Mouse (Mus musculus): ENCODE results near the gene Tcerg1l.

The Tcerg1l gene

DNA sequence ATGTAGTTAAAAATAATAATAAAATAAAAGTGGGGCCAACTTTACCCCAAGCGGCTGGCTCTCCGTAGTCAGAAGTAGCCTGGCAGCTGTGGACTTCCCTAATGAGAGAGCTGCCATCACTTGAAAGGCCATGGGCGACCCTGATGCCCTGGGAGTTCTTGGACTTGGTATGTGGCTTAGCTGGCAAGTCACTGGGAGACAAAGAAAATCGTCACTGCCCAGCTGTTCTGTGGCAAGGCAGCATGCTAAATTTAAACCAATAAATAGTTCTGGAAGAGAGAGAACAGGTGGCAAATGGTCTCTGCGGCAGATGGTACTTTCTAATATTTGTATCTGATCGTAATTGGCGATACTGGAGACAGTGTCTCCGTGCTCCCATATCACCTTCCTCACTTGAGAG, 40.1 kb downstream of the Tcerg1l start:
- no peak for DNase-seq (ENCODE audit: low spot score in 2 of 2)

DNA sequence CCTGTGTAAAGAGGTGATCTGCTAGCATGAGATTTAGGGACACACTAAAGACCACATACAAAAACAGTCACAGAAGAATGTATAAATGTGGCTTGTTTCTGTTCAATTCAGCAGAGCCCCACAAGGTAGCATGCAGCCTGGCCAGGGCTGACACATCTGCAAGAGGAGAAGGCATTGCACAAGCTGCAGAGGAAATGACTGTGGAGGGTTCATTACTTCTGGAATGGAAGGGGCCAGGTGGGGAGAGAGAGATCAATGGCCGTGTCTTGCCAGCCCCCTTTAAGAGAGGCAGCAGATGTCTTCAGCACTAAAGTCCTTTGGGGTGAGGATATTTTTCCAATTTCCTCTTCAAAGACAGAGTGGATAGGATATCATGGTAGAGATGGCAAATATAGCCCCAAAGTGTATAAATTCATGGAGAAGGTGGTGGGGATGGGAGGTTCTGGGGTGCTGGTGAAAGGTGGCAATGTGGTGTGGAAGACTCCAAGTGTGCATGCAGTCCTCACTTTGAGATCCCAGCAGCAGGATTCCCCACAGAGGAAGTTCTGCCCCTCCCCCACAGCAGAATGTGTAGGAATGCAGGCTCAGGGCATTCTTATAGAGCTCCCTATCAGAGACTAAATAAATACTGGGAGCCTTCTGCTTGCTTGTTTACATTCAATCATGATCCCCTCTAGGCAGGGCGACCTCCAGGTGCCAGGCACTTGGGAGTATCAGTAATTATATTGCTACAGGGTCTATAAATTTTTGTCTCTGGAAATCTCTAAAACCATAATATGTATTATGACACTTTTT, 40.7 kb downstream of the Tcerg1l start:
- no peak for DNase-seq (ENCODE audit: low spot score in 2 of 2)

DNA sequence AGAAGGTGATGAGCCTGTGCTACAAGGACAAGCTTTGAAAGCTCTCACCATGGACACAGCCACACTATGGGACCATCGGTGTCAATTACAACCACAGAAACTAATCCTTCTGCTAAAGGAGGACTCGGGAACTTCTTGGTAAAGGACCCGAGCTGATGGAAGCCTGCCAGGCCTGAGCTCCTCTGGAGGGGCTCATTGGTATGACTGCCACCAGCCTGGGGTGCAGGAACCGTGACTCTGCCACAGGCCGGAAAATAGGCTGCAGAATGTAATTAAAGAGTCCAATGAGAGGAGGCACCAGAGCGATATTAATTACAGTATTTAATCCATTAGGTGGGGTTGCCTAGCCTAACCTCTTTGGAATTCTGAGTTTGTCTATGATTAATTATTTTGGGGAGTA, 52.1 kb downstream of the Tcerg1l start:
- DNase-seq (ENCODE audit: low spot score in 2 of 2), result no peak

DNA sequence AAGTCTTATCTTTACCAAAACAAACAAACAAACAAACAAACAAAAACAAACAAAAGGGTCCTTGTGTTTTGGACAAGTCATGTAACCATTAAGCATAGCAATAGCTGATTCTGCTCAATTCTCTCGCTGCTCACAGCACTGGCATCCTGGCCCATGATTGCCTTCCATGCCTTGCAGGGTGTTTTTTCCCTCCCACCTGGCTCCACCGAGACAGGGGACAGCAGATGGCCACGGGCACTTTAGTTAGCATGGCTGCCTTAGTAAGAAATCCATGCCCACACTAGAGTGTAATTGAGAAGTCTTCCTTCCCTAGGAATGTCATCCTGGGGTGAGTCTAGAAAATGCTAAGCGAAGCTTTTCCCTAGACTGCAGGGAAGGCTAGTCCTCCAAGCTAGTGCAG, 59.1 kb downstream of the Tcerg1l start:
- no peak for DNase-seq (ENCODE audit: low spot score in 2 of 2)

DNA sequence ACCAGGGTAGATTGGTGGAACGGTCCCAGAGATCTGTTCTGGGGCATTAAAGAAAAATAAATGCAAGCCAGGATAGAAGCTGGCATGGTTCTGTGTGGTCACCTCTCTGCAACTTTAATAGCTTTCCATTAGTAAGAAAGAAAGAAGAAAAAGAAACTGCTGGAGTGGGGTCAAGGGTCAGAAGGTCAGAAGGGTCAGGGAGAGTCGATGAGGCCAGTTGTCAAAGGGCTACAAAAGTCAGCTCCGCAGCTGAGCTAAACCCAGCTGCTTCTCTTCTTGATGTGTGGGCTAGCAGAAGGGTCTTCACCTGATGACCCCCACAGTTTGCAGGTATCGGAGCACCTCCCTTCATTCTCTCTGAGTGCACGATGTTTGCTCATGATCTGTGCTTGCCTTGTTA, 59.6 kb downstream of the Tcerg1l start:
- no peak for DNase-seq (ENCODE audit: low spot score in 2 of 2)

DNA sequence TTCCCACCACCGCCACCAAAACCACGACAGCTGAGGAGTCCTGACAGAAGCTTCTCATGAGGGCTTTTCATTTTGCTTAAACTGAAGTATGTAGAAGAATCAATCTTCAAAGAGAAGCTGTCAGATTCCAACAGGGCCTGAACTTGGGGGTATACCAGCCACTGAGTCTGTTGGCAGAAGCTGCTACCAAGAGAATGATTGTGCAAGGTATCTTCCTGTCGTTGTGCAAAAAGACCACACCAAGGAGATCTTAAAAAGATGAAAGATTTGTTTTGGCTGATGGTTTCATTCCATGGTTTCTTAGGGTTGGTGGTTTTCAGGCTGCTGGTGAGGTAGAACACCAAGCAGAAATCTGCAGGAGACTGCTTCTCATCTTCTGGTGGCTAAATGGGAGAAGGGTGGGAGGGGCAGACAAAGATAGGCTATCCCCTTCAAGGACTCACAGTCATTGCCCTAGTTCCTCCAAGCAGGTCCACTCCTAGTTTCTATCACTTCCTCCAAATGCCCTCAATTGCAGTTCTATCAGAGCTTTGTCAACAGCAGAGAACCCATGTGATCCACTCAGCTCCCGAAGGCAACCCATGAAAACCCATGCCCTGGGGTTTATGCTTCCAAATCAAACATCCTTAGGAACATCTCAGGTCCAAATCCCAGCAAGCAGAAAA, 64.9 kb downstream of the Tcerg1l start:
- no peak for DNase-seq (ENCODE audit: low spot score in 2 of 2)

DNA sequence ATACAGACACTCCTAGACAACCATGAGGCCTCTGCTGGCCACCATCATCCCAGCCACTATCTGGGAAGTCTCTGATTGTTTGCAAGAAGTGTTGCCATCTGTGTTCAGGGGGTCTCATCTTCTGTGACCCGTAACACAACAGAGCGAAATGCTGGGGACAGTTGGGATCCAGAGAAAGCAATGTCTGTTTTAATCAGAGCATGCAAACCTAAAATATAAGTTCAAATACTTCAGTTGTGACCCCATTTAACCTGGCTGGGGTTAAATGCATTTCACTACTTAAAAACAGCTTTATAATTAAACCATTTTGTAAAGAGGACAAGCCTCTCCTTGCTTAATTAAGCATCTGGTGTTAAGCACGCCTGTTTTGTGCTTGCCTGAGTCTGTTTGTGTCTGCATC, 66.3 kb downstream of the Tcerg1l start:
- DNase-seq (ENCODE audit: low spot score in 2 of 2), result no peak

DNA sequence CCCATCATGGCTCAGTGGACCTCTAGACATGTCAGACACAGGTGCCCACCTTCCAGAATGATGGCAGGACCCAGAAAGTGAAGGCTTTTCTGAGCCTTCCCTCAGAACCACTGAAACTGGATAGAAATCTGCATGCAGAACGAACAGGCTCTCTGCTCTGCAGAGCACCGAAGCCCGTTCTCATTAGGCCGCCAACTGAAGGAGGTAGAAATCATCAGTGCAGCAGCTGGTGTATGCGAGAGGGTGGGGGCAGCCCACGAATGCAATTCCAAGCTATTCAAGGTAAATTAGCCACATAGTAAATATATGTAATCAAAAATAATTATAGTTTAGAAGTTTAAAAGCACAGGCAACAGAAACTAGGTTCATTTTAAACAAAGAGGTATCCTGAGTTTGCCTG, 68.9 kb downstream of the Tcerg1l start:
- DNase-seq (ENCODE audit: low spot score in 2 of 2), result no peak

DNA sequence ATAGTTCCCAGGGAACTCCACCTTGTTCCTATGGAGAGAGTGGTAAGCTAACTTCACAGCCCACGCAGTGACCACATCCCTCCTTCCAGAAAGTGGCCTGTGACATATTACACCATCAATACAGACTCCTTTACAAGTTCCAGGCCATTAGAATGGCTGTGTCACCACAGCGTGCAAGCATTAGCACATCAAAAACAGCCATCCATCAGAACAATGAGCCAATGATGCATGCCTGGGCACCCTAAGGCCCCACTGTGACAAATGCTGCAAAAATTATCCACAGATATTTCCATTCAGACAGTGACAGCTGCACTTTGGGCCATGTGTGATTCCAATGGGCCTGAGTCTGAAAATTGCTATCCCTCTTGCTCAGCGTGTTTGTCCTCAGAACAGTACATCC, 70.8 kb downstream of the Tcerg1l start:
- DNase-seq (ENCODE audit: low spot score in 2 of 2), result no peak

DNA sequence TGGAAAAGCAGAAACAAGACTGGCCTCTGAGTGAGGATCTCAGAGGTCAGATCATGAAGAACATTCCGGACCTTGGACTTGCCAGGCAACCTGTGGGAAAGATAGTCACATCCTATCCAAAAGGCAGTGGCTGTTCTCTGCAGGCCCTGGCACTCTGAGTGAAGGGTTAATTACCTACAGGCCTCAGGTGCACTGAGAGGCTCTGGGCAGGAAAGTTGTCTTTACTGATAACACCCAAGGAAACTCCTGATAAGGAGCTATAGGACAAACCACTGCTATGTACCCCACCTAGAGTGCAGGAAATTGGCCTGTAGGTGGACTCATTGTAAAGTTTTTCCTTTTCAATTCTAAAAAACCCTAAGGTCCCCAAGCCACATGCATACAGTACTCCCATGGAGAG, 83.8 kb downstream of the Tcerg1l start:
- DNase-seq (ENCODE audit: low spot score in 2 of 2), result no peak

DNA sequence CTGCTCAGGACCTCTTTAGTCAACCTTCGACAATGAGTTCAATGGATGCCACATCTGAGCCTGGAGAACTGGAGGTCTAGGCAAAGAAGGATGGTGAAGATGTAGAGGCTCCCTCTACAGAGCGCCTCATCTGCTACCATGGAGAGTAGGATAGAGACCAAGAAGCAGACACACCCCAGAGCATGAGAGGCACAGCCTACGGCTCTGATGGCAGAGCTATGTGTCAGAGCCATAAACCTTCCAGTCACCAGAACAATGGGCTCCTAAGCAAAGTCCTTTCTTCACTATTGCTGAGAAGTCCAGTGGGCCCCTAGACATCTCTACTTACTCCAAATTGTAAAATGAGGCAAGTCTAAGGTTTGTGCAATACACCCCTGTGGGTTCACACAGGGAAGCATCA, 91.4 kb downstream of the Tcerg1l start:
- no peak for DNase-seq (ENCODE audit: low spot score in 2 of 2)

DNA sequence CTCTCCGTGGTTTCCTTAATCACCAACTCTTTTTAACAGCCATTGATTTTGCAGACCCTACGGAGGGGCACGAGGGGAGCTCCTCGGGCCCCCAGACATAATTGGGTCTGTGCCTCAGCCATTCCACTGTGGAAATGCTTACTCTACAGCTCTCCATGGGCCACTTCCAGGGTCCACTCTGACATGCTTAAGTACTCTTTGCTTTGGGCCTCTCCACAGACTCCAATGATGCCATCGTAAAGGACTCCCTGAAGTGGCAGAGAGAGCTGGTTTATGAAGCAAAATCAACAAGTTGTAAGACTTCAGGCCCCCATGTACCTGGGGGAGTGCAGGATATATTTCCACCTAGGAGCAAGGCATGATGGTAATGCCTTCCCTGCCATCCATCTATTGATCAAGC, 112.7 kb downstream of the Tcerg1l start:
- DNase-seq (ENCODE audit: low spot score in 2 of 2), result no peak

DNA sequence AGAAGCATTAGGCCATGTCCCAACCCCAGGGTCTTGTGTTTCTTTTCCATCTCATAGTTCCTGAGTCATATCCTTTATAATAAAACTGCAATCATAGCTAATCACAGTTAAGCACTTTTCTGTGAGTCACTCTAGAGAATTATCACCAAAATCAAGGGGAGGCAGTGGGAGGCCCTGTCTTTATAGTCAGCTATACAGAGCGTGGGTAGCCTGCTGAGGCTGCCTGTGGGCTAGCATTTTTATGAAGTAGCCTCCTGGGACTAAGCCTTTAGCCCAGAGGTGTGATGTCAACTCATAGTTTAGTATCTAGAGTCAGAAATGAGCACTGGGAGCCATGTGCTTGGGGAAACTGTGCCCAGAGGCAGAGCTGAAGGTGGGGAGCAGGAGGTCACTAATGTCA, 122.3 kb downstream of the Tcerg1l start:
- DNase-seq (ENCODE audit: low spot score in 2 of 2), result no peak

DNA sequence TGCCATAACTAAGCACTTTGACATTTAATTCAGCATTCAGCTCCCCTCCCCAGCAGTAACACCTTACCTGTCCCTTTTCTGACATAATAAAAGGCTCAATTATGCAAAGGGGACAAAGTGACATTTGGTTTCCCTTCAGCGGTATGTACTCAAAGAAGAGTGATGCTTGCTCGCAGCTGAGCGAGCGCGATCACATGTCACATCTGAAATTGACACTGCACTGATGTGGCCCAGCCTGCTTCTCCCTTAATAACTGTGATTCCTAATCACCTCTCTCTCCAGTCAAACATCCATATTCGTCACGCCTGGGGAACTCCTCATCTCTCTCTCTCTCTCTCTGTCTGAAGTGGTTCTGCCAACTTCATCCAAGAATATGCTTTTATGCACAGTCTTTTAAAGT, 126.2 kb downstream of the Tcerg1l start:
- no peak for DNase-seq (ENCODE audit: low spot score in 2 of 2)

DNA sequence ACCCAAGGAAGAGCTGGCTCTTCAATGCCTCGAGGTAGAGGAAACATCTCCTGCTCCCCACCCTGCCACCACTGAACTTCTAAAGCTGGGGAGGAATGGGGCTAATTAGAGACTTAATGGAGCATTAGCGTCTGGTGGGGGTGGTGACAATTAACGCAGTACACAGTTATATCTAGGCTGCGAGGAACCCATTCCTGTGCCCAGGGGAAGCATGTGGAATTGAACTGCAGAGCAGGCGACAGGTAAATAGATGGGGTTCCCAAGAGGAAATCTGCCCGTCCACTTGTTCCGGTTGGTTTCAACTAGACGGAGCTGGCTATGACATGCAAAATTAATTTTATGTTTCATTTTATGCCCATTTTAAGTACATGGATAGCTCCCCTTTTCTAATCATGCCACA, 128.1 kb downstream of the Tcerg1l start:
- DNase-seq (ENCODE audit: low spot score in 2 of 2), result no peak

DNA sequence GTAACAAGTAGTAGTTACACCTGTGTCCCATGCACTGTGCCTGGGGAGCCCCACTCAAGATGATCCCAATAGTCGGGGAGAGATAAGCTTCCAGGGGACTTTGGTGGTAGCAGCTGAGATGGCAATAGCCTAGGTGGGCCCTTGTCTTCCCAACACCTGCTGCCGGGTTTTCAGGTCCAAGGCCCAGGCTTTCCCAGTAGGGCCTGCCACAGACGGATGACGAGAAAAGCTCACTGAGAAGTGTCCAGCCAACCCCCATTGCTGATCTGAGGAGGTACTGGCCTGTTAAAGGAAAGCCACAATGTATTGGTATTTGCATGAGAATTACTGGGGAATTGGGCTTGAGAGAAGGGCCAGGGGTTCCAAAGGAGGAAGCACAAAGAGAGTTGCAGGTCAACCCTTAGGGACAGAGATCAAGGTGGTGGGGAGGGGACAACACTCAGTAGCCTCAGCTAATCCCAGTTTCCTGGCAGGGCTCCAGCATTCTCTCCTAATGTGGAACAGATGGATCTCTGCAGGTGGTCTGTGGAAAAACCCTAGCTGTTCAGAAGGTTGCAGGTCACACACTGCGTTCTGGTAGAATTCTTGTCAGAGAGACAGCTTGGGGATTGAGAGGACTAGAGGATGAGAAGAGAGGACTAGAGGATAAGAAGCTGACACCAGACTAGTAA, 129.4 kb downstream of the Tcerg1l start:
- DNase-seq (ENCODE audit: low spot score in 2 of 2), result no peak

DNA sequence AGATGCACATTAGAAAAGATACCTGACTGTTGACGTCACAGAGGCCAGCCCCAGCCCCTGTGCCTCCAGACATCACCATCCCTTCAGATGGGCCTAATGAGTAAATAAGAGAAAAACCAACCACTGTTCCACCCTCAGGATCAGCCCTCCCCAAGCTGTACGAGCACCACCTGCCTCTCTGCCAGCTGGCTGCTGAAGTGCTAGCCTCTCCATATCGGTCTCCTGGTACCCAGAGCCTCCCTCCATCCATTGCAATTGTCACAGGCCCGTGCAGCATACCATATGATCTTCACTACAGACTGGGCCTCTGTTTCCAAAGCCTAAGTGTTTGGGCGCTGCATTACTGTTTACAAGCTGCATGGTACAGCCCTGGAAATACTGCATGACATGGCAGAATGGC, 148.9 kb downstream of the Tcerg1l start:
- DNase-seq (ENCODE audit: low spot score in 2 of 2), result no peak

DNA sequence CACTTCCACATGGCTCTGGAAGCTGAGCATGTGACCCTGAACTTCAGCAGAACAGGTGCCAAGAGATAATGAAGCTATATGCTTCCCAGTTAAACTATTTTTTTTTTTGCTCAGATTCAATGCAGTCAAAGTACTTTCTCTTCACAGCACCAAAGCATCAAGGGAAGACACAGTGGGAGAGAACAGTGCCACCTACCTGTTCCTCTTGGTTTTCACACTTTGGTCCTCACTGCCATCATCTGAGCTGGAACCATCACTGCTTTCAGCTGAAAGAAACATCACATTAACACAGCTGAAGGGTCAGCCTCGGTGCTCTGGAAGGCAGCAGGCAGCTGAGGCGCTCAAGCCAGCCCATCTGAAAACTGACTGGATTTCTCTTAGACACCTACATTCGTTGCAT, 149.4 kb downstream of the Tcerg1l start:
- no peak for DNase-seq (ENCODE audit: low spot score in 2 of 2)

DNA sequence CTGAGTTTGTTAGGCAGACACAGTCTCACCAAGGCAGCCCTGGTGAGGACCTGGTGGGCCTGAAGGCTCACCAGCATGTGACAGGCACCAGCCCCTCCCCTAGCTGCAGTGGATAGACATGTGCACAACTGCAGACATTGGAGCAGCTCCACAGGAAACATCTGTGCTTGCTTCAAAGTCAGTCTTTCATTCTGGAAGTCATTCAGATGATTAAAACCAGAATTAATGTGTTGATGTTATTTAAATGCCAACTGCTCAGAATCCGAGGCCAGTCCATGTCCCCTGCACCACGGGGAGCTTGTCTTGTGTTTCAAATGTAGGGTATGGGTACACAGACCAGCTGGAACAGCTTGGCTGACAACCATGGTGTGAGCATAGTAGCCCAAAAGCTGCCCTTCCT, 150.8 kb downstream of the Tcerg1l start:
- DNase-seq (ENCODE audit: low spot score in 2 of 2), result no peak

DNA sequence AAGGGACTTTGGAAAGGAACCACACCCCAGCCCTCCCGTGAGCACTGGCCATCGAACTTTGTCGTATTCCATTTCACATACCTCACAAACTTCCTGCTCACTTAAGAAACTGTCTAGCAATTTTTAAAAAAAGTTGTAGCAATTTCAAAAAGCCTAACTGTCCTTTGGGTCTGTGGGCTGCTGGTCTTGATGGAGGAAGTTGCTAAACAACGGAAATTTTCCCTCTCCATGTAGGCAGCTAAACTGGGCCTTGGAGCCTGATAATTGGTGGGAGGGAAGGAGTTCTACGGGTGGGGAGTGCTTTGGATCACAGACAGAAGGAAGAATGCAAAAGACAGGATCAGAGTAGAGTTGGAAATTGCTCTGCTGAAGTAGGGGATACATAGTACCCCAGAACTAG, 155.3 kb downstream of the Tcerg1l start:
- no peak for DNase-seq (ENCODE audit: low spot score in 2 of 2)

DNA sequence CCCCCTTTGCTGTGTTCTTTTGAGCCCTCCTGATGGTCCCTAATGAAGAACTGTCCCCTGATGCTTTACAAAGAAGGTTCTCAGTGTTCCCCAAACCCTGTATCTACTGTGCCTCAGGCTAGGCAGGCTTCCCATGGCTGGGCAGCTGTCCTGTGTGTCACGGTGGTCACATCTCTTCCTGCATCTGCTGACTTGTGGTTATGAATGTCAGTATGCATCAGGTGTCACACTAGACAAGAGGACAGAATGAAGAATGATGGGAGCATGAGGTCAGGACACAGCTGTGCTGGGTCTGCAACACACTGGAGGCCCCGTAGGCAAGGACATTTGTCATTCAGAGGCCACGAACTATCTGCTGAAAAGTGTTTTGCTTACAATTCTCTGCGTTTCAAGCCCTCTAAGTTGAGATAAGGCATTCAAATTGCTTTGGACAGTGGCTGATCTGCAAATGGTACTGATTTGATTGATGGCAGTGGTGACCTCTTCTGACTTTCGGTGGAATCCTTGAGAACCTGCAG, 159.8 kb downstream of the Tcerg1l start:
- DNase-seq (ENCODE audit: low spot score in 2 of 2), result no peak

DNA sequence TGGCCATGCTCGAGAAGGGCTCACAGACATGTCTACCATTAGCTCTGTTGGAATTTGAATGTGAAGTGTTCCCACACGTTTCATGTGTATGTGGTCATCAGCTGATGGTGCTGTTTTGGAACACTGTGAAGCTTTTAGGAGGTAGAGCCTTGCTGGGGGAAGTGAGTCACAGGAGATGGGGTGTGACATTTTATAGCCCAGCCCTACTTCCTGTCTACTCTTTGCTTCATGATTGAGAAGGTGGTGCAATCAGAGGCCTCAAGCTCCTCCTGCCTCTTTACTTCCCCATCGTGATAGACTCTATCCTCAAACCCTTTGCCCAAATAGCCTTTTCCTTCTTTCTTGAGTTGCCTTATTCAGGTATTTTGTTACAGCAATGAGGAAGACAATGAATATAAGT, 173.3 kb downstream of the Tcerg1l start:
- no peak for DNase-seq (ENCODE audit: low spot score in 2 of 2)

DNA sequence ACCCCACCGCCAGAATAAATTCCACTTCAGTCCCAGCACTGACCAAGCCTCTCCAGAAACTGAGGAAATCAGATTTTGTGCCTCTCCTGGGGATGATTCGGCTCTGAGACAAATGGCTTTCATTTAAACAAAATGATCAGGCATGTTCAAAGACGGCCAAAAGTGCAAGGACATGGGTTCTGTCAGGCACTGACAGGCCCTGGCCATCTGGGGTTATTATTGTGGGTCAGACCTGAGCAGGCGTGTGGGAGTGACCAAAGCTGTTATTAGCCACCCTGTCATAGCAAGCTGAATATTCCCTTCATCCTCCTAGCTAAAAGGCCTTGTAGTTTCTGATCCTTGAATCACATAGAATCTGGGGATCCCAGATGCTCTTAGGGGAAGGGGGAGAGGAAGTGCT, 174.6 kb downstream of the Tcerg1l start:
- no peak for DNase-seq (ENCODE audit: low spot score in 2 of 2)

Measured in spleen, postnatal 4 days (tissue).